Mouse (Mus musculus): ENCODE data around the gene Pdik1l. TPM values are rescaled to one million over a fixed set of nuclear protein-coding genes. Genes with fewer than 3 reads are reported as not detected.

The Pdik1l gene
- total RNA-seq, 2 experiments from 2014 or later = 3.2 TPM

GRCm38 (mm10) chr4:134312901-134313300, 25.2 kb upstream of the Pdik1l start:
- intact Hi-C loops (cut with DNase I) = no loop called here
- no peak for DNase-seq

DNA sequence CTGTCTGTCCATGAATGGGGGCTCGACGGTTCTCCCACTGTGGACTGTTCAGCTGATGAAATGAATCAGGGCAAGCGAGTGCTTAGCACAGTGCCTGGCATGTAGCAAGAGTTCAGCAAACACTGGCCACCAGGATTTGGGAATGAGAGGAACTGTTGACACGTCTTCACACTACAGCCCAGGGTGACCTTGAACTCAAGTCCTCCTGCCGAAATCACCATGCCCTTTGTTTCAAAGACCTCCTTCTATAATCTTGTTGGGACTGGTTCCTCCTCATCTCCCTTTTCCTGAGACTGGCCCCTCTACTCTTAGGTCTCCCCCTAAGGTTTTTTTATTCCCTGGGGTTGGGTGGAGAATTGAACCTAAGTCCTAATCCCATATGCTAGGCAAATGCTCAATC, 24.6 kb upstream of the Pdik1l start:
- H3K4me3 ChIP-seq = no peak overlapping the region
- no peak for DNase-seq
- no peak for TF ChIP-seq CTCF (IDR thresholded peaks at IDR 0.05)
- H3K27ac ChIP-seq = peak overlapping the region; percentile 97
- intact Hi-C loops (cut with DNase I) = no loop called here

More at GRCm38 (mm10) chr4:134312901-134313300, 25.2 kb upstream of the Pdik1l start:
- Histone ChIP-seq H3K4me3 (no peak overlapping the region), H3K27ac (peak overlapping the region; percentile 97)
- peak; percentile 52 for TF ChIP-seq CTCF (IDR thresholded peaks at IDR 0.05)

GRCm38 (mm10) chr4:134311784-134312183, 24.1 kb upstream of the Pdik1l start:
- no peak for TF ChIP-seq CTCF (IDR thresholded peaks at IDR 0.05)
- Histone ChIP-seq H3K27ac (peak overlapping the region; percentile 97), H3K4me3 (no peak overlapping the region)
- peak; percentile 84 for DNase-seq
- intact Hi-C loops (cut with DNase I) = no loop called here

DNA sequence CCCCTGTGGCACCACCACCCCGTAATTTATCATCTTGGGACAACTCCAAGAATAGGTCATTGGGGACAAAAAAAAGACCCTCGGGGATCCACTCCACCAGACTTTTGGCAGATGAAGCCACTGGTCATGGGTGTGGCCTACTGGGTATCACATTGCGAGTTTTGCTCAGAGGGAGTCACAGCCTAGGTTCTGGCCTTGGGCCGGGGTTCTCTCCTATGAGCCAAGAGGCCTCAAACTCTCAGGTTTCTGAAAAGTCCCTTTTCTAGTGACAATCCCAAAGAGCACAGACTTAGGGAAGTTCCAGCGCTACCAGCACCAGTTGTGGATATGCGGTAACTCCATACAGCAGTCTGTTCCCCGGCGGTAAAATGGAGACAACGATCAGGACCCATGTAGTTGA, 23.0 kb upstream of the Pdik1l start:
- intact Hi-C loops (cut with DNase I) = no loop called here
- TF ChIP-seq CTCF (IDR thresholded peaks at IDR 0.05) = no peak
- peak; percentile 70 for DNase-seq
- Histone ChIP-seq H3K4me3 (no peak overlapping the region; the same call in 1 of the 2 replicates), H3K27ac (peak overlapping the region; percentile 97)

- Histone ChIP-seq H3K4me3 (no peak overlapping the region), H3K27ac (peak overlapping the region; percentile 97)
- no peak for TF ChIP-seq CTCF (IDR thresholded peaks at IDR 0.05)
- peak; percentile 66 for DNase-seq
- intact Hi-C loops (cut with DNase I) = no loop called here
Observed at GRCm38 (mm10) chr4:134310106-134310505, 22.4 kb upstream of the Pdik1l start.

GRCm38 (mm10) chr4:134307367-134308072, 19.8 kb upstream of the Pdik1l start:
- intact Hi-C loops (cut with DNase I) = no loop called here

DNA sequence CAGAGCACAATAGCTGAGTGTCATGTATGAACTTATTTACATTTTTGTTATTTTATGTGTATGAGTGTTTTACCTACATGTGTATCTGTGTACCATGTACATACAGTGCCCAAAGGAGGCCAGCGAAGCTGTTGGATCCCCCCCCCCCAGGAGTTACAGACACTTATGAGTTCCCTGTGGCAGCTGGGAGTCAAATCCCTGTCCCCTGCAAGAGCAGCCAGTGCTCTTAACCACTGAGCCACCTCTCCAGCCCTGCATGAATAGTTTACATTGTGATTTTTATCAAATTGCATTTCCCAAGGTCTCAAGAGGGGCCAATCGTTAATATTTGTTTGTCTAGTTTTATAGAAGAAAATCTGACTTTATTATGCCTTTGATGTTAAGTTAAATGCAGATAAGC, 19.3 kb upstream of the Pdik1l start:
- TF ChIP-seq CTCF (IDR thresholded peaks at IDR 0.05) = no peak
- DNase-seq = no peak
- Histone ChIP-seq H3K4me3 (peak overlapping the region; percentile 60), H3K27ac (peak overlapping the region; percentile 97)
- intact Hi-C loops (cut with DNase I) = no loop called here

More at GRCm38 (mm10) chr4:134307367-134308072, 19.8 kb upstream of the Pdik1l start:
- peak; percentile 94 for DNase-seq
- peak; percentile 54 for TF ChIP-seq CTCF (IDR thresholded peaks at IDR 0.05)
- Histone ChIP-seq H3K4me3 (peak overlapping the region; percentile 60), H3K27ac (peak overlapping the region; percentile 97)

GRCm38 (mm10) chr4:134302084-134302483, 14.4 kb upstream of the Pdik1l start:
- intact Hi-C loops (cut with DNase I) = no loop called here
- Histone ChIP-seq H3K27ac (peak overlapping the region; percentile 97), H3K4me3 (peak overlapping the region; percentile 58)
- TF ChIP-seq CTCF (IDR thresholded peaks at IDR 0.05) = no peak
- peak; percentile 64 for DNase-seq

GRCm38 (mm10) chr4:134300316-134300715, 12.6 kb upstream of the Pdik1l start:
- H3K4me3 ChIP-seq = peak overlapping the region; percentile 59

GRCm38 (mm10) chr4:134299498-134299810, 11.8 kb upstream of the Pdik1l start:
- Histone ChIP-seq H3K27ac (peak overlapping the region; percentile 97), H3K4me3 (peak overlapping the region; percentile 59)
- intact Hi-C loops (cut with DNase I) = loop anchor here (10.0 kb wide), 1 partner anchor 265 kb away; no protein-coding TSS in a partner anchor
- TF ChIP-seq CTCF (IDR thresholded peaks at IDR 0.05) = no peak
- peak; percentile 77 for DNase-seq

More at GRCm38 (mm10) chr4:134300316-134300715, 12.6 kb upstream of the Pdik1l start:
- no peak for TF ChIP-seq CTCF (IDR thresholded peaks at IDR 0.05)
- intact Hi-C loops (cut with DNase I) = no loop called here
- peak overlapping the region; percentile 97 for H3K27ac ChIP-seq
- peak; percentile 96 for DNase-seq

DNA sequence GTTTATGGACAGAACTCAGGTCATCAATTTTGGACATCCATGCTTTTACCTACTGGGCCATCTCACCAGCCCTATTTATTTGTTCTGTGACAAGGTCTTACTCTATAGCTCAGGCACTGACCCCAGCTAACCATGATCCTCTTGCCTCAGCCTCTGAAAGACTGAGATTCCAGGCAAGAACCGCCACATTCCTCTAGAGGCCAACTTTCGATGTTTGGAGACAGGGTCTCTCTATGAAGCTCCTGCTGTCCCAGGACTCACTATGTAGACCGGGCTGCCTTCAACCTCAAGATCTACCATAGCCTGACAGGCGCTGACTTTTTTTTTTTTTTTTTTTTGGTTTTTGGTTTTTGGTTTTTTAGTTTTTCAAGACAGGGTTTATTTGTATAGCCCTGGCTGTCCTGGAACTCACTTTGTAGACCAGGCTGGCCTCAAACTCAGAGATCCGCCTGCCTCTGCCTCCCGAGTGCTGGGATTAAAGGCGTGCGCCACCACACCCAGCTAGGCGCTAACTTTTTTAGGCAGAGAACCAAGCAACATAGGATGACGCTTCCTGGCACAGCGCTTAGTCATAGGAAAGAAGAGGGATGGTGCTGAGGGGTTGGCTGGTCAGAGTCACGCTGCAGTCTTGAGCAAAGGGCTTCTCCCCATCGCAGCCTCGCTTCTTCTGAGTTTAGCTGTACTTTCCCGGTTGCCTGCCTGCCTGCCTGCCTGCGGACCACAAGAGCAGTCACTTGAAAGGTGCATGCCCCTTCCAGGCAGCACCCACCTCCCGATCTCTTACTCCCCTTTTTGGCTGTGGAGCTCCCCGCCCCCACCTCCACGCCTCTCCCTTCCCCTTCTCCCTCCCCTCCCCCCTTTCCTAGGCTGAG, 11.2 kb upstream of the Pdik1l start:
- no peak for TF ChIP-seq CTCF (IDR thresholded peaks at IDR 0.05)
- intact Hi-C loops (cut with DNase I) = loop anchor here (10.0 kb wide), 1 partner anchor 264 kb away; no protein-coding TSS in a partner anchor
- Histone ChIP-seq H3K27ac (peak overlapping the region; percentile 97), H3K4me3 (peak overlapping the region; percentile 59)
- DNase-seq = no peak

GRCm38 (mm10) chr4:134297369-134297768, 9.7 kb upstream of the Pdik1l start:
- TF ChIP-seq CTCF (IDR thresholded peaks at IDR 0.05) = no peak
- no peak overlapping the region for H3K4me3 ChIP-seq
- no peak overlapping the region for H3K27ac ChIP-seq
- intact Hi-C loops (cut with DNase I) = loop anchor here (10.0 kb wide), 1 partner anchor 263 kb away; no protein-coding TSS in a partner anchor
- DNase-seq = no peak

GRCm38 (mm10) chr4:134296523-134296922, 8.8 kb upstream of the Pdik1l start:
- Histone ChIP-seq H3K4me3 (no peak overlapping the region), H3K27ac (no peak overlapping the region)
- DNase-seq = no peak
- TF ChIP-seq CTCF (IDR thresholded peaks at IDR 0.05) = no peak
- intact Hi-C loops (cut with DNase I) = loop anchor here (10.0 kb wide), 1 partner anchor 262 kb away; no protein-coding TSS in a partner anchor

All from gastrocnemius, adult 2 months (tissue).